ENCODE assay signal across 23 mouse cellular contexts in genomic region chr17:61248411-61248810, GRCm38 (mm10).
DNase-seq lines count a peak whose midpoint lies in the region; ATAC-seq lines count a peak whose summit lies in the region.
"Had no signal": no experiment of that assay in that cellular context is flagged by ENCODE, and none has a peak within 500 bp of the region (broad histone marks: within the 10 kb centered on the region; RNA-seq: fewer than 3 reads in every experiment).

No protein-coding gene starts in this region.

- no peak overlapping the region for H3K4me2 ChIP-seq in midbrain, embryonic 11.5 days
- no peak overlapping the region for H3K4me2 ChIP-seq in midbrain, embryonic 13.5 days (replicated peaks)
- H3K4me2 ChIP-seq: embryonic facial prominence, embryonic 12.5 days; forebrain, embryonic 13.5 days; forebrain, embryonic 15.5 days had no signal

- H3K9ac ChIP-seq in midbrain, embryonic 11.5 days (ENCODE audit: low read length), result no peak overlapping the region
- no peak overlapping the region for H3K9ac ChIP-seq in midbrain, embryonic 13.5 days (replicated peaks)
- H3K9ac ChIP-seq: embryonic facial prominence, embryonic 12.5 days; forebrain, embryonic 13.5 days; forebrain, embryonic 15.5 days; forebrain, postnatal 0 days had no signal

- peak; percentile 24 for DNase-seq in embryo, embryonic 10.5 days (ENCODE audit: low spot score)
- no peak for DNase-seq in embryo, embryonic 9.5 days (ENCODE audit: extremely low spot score)
- peak; percentile 64 for DNase-seq in midbrain, embryonic 11.5 days (ENCODE audit: low spot score, missing footprints)
- no peak for DNase-seq in retina, embryonic 14.5 days (ENCODE audit: low spot score)
- DNase-seq: adrenal gland, adult 8-10 months; adrenal gland, postnatal 14 days; adrenal gland, postnatal 36 days; B cell, adult 2 months; cerebellum, adult 11-12 months; cerebellum, adult 2 months; cerebellum, adult 9-10 months; cerebellum, postnatal 10 days; cerebellum, postnatal 25 days; forebrain, postnatal 0 days had no signal

- H3K27me3 ChIP-seq in midbrain, embryonic 11.5 days (ENCODE audit: control insufficient read depth, insufficient read depth, low read length), result no peaks in the 10 kb centered on the region
- no peaks in the 10 kb centered on the region for H3K27me3 ChIP-seq in midbrain, embryonic 13.5 days
- H3K27me3 ChIP-seq: CH12.LX; embryonic facial prominence, embryonic 12.5 days; forebrain, embryonic 13.5 days; forebrain, embryonic 15.5 days; Patski had no signal

- H3K4me1 ChIP-seq in midbrain, embryonic 11.5 days (ENCODE audit: control insufficient read depth, insufficient read depth, low read length), result no peaks in the 10 kb centered on the region
- H3K4me1 ChIP-seq in midbrain, embryonic 13.5 days (replicated peaks), result no peaks in the 10 kb centered on the region
- H3K4me1 ChIP-seq: embryonic facial prominence, embryonic 12.5 days; forebrain, embryonic 13.5 days; forebrain, embryonic 15.5 days had no signal

- no peaks in the 10 kb centered on the region for H3K9me3 ChIP-seq in midbrain, embryonic 11.5 days (ENCODE audit: control insufficient read depth, low read length)
- no peaks in the 10 kb centered on the region for H3K9me3 ChIP-seq in midbrain, embryonic 13.5 days
- H3K9me3 ChIP-seq: embryonic facial prominence, embryonic 12.5 days; forebrain, embryonic 13.5 days; forebrain, embryonic 15.5 days; G1E had no signal

- WGBS in midbrain, embryonic 11.5 days, result 57% methylated on average over 3 of the region's 3 CpGs
- 64% methylated on average over 3 of the region's 3 CpGs for WGBS in midbrain, embryonic 13.5 days

- no peak overlapping the region for H3K4me3 ChIP-seq in midbrain, embryonic 11.5 days (ENCODE audit: low read depth, low read length)
- H3K4me3 ChIP-seq in midbrain, embryonic 13.5 days (replicated peaks), result no peak overlapping the region
- H3K4me3 ChIP-seq: embryonic facial prominence, embryonic 12.5 days; forebrain, embryonic 13.5 days; forebrain, embryonic 15.5 days had no signal

- ATAC-seq in midbrain, embryonic 11.5 days (ENCODE audit: low FRiP score), result no peak
- ATAC-seq in midbrain, embryonic 13.5 days, result no peak
- ATAC-seq: activated CD4-positive, CD25-positive, alpha-beta regulatory T cell, adult 4 months; CD4-positive, CD25-positive, alpha-beta regulatory T cell, adult 4 months; forebrain, embryonic 13.5 days; forebrain, embryonic 15.5 days; forebrain, postnatal 0 days; Patski had no signal

- H3K27ac ChIP-seq in midbrain, embryonic 11.5 days (ENCODE audit: low read depth, low read length), result no peak overlapping the region
- H3K27ac ChIP-seq in midbrain, embryonic 13.5 days, result no peak overlapping the region
- H3K27ac ChIP-seq: embryonic facial prominence, embryonic 12.5 days; forebrain, embryonic 13.5 days; forebrain, embryonic 15.5 days had no signal

- no peaks in the 10 kb centered on the region for H3K36me3 ChIP-seq in midbrain, embryonic 11.5 days (ENCODE audit: control insufficient read depth, insufficient read depth, low read length)
- H3K36me3 ChIP-seq in midbrain, embryonic 13.5 days, result no peaks in the 10 kb centered on the region
- H3K36me3 ChIP-seq: embryonic facial prominence, embryonic 12.5 days; forebrain, embryonic 15.5 days; G1E had no signal

Comparison
In these comparisons a context has a peak if more than half of its experiments do, and no peak if none do; other contexts are left out.
1. DNase-seq: peak in embryo, embryonic 10.5 days (single experiment) and midbrain, embryonic 11.5 days (single experiment); none in embryo, embryonic 9.5 days (single experiment) and retina, embryonic 14.5 days (single experiment).